Mouse (Mus musculus) frontal cortex, postnatal 25 days (tissue): ENCODE measurements around the gene Ccdc116.
"Not testable (repeated sequence)": the region's sequence is repeated elsewhere in the genome, so short reads cannot be mapped to it uniquely, and the experiment has no call there.

Experiments used
- DNase-seq, 2 experiments: peaks; one replicate each; pipeline ENCODE4 v3.0.0; 2022; ENCODE audit warnings: low spot score in 2 of 2

The Ccdc116 gene

DNA sequence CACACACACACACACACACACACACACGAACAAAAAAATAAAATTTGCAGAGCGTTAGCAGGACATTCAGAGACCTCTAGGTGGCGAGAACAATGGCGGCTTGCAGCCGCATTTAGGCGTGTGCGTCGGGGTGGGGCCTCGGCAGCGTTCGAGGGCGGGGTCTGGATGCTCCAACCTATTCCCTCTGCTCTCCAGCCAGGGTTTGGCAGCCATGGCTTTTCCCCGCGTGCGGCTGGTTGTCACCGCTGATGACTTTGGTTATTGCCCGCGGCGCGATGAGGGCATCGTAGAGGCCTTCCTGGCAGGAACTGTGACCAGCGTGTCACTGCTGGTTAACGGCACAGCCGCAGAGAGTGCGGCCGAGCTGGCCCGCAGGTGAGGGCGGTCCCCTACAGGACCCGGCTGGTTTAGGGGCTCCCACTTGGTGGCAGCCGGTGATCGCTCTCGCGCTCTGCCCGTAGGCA, at the start of gene Ccdc116:
Ccdc116 (minus strand) TSS at position 458 of the 464 bp plus-strand sequence.
- DNase-seq: peak; percentile 56 to 57

DNA sequence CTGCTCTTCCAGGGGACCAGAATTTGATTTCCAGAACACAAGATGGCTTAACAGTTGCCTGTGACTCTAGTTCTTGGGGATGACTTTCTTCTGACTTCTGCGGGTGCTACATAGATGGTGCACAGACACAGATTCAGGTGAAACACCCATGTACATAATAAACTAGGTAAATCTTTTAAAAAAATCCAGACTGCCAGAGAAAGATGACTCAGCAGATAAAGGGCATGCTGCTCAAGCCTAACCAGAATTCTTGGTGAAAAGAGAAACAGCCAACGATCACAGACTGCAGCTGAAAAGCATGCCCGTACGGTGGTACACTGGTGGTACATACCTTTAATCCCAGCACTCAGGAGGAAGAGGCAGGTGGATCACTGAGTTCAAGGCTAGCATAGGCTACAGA, 46.8 kb upstream of the Ccdc116 start:
- DNase-seq: no peak

DNA sequence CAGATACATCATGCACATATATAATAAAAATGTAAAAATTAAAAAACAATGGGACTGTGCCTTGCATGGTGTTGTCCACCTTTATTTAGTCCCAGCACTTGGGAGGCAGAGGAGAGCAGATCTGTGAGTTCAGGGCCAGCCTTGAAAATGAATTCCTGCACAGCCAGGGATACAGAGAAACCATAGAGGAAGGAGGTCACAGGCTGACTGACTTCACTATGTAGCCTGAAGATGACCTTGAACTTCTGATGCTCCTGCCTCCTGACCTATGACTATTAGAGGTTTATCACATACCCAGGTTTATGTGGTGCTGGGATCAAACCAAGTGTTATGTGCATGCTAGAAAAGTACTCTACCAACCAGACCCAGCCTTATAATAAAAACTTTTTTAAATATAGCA, 38.4 kb upstream of the Ccdc116 start:
- DNase-seq: no peak

DNA sequence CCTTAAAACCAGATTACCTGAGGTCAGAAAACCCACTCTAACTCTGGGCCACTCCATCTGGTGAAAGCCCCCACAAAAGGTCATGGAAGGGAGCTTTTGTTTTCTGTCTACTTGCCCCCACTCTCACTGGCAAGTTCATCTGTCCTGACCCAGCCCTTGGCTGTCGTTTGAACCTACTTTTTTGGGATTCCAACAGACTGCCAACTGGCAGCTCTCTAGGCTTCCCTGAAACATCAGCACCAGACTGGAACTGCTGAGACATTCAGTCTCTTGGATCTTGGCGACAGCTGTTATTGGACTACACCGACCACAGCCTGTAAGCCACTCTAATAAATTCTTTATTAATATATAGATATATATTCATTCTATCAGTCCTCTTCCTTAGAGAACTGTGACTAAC, 36.0 kb upstream of the Ccdc116 start:
- no peak for DNase-seq

DNA sequence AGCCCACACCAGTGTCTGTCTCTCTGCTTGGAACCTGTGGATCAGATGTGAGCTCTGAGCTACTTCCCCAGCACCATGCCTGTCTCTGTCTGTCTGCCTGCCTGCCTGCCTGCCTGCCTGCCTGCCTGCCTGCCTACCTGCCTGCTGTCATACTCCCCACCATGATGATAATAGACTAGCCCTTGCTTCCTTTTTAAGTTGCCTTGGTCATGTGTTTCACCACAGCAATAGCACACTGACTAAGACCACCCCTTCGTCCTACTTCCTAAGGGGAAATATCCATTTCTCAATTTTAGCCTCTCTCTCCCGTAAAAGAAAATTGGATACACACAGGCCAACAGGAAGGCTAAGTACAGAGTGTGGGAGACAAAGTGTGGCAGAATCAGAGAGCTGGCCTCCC, 35.1 kb upstream of the Ccdc116 start:
- no peak for DNase-seq

DNA sequence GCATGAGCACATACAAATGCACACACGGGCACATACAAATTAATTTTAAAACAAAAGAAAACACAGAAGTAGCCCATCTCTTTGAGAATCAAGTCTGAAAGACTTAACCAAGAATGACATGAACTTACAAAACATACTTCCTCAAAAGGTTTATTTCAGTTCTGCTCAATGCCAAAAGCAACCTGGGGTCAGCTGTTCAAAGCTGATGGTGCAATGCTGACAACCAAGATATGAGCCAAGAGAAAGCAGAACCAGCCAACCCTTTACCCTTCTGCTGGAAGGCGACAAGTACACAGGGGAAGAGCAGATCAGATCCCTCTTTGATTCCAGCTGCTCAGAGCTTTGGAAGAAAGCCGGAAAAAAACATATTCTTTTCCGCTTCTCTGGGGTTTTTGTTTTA, 34.4 kb upstream of the Ccdc116 start:
- DNase-seq: no peak

DNA sequence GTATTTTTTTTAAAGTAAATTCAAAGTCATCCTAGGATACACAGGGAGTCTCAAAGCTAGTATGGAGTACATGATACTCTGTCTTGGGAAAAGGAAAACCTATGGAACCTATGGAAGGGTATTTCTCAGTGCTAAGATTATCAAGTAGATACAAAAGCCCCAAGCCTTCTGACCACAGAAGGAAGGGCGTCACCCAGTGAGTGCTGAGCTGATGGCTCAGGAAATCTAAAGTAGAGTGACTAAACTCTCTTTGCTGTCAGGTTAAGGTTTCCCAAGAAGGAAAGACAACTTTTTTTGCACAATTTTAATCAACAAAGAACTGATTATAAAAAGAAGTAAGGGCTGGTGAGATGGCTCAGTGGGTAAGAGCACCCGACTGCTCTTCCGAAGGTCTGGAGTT, 32.7 kb upstream of the Ccdc116 start:
- DNase-seq: no peak

DNA sequence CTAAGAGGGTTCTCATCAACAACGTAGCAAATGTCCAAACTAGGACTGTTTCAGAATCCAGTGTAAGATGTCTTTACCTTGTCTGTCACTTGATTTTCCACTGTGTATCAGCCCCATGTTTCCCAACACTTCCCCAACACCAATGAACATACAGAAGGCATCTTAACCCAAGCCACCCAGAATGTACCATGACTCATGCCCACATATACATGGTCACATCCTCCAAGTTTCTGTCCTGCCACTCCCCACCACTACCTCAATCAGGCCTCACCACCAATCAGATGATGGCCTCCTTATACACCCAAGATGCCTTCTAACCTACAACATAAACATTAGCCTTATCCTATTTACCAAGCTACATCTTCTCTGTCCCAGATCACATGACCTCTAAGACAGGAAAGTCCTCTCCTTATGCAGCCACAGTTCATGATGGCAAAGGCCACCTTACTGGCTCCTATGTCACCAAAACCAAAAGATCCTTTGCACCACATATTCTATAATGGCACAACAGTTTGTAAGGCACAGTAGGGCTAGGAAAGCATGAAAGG, 30.7 kb upstream of the Ccdc116 start:
- DNase-seq: no peak

DNA sequence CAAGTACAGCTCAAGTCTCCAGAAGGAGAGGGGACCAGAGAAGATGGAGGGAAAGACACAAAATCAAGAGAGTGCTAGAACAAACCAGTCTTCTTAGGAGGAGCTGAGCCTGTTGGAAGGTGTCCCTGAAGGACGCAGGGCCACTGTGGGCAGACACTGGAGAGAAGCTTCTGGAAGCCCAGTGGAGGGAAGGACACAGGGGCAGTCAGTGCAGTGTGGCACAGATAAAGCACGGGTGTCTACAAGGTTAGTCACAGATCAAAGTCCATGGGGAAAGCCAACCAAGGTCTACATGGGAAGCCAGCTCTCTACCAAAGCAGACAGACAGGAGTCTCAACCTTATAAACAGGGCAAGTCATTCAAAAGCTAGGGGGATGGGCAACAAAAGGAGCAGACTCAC, 28.7 kb upstream of the Ccdc116 start:
- DNase-seq: no peak

DNA sequence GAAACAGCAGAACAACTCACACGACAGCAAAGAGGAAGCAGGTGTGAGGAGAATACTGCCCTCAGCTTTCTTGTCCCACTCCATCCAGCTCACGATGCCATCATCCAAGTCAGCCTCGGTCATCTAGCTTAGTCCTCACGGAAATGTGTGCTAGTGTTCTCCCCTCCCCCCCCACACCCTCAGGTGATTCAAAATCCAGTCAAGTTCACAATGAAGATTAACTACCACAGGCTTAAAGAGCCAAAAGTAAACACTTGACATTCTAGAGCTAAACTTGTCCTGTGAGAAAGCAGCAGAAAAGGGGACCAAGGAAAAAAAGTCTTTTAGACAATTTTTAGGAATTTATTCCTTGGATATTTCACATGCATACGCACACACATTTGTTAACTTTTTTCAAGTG, 21.0 kb upstream of the Ccdc116 start:
- DNase-seq: no peak

DNA sequence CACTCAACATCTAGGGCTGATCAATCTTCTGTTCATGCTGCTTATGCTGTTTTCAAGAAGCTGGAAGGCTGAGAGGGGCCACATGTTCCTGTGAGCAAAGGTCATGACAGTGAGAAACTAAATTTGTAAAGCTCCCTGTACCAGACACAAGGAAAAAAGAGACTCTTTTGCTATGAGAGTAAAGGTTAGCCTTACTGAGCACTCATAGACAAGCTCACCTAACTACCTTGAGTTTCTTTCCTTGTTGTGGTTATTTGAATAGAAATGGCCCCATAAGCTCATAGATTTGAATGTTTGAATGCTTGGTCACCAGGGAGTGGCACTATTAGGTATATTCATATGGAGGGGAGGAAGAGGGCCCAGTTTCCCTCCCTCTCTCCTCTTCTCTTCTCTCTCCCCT, 20.1 kb upstream of the Ccdc116 start:
- no peak for DNase-seq

DNA sequence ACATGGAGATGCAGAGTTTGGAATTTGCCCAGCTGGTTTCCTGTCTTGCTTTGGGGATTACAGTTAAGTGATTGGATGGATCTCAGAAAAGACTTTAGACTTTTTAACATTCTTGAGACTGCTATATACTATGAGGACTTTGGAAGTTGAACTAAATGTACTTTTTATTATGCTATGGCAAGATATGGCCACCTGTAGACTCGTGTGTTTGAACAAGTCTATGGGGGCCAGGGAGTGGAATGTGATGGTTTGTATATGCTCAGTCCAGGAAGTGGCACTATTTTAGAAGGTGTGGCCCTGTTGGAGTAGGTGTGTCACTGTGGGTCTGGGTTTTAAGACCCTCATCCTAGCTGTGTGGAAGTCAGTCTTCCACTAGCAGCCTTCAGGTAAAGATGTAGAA, 18.4 kb upstream of the Ccdc116 start:
- not testable (repeated sequence) for DNase-seq

DNA sequence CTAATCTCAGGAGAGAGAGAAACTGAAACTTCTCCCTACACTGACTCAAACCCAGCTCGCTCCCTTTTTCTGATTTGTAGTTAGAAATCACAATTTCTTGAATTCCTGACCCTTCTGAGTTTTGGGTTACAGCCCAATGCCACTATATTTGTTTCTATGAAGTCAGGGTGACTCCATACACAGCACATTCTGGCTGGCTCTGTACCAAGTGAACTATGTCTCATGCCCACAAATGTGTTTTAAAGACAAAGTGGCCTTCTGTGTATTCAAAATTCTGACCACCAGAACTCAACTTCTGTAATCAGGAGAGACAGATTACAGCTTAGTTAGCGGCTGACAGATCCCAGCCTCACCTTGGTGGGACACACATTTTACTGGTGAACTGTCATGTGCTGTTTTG, 7.3 kb upstream of the Ccdc116 start:
- no peak for DNase-seq

DNA sequence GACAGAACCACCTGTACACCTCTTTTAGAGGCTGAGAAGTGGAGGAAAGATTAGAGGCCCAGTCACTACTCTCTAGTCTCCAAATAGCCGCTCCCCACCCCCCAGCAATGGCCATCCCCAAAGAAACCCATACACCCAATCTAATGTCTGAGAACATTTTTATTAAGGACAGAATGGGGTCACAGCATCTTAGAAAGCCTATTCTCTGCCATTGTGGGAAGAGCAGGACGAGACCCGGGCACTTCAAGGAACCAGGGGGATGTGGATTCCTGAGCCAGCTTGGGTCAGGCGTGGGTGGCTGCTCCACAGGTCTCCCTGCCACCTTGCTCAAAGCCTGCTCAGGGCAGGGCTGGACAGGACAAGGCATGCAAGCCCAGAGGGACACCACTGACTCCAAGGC, 4.8 kb upstream of the Ccdc116 start:
- no peak for DNase-seq

DNA sequence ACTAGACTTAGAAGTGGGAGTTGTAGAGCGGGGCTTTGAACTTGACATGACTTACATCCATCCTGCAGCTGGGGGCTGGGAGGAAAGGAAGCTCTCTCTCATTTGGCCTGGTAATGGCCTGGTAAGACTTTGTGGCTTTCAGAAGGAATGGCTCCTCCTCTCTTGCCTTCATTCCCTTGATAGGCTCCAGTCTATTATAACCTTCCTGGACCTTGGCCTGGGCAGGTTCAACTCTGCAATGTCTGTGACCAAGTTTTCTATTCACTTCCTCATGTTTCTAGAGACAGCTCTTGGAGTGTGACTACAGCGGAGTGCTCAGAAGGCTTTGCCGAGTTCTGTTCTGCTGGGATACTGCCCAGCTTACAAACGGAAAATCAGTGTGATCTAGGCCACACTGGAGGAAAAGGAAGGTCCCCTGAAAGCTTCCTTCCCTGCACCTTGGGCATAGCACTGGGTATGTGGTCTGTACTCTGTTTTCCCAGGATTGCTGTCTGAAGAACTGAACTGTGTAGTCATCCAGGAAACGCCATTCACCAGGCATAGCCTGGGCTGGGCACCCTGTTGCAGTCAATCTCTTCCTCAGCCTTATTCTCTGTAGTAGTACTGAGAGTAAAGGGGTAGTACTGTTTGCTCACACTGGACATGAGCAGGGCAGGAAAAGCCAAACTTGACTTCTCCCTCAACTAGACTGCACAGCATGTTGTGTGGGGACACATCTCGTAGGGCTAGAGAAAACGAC, 3.7 kb upstream of the Ccdc116 start:
- no peak for DNase-seq

DNA sequence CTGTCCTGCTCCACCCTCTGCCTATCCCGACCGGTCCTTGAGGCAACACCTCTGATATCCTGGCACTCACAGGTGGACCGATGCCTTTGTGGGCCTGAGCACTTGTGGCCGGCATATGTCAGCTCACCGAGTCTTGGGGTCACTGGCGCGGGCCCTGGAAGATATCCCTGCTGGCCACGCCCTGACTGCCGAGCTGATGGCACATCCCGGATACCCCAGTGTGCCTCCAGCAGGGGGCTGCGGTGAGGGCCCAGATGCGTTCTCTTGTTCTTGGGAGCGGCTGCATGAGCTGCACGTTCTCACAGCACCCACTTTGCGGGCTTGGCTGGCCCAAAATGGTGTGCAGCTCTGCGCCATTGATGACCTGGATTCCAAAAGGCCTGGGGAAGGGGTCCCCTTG, 1.1 kb upstream of the Ccdc116 start:
- DNase-seq: no peak

DNA sequence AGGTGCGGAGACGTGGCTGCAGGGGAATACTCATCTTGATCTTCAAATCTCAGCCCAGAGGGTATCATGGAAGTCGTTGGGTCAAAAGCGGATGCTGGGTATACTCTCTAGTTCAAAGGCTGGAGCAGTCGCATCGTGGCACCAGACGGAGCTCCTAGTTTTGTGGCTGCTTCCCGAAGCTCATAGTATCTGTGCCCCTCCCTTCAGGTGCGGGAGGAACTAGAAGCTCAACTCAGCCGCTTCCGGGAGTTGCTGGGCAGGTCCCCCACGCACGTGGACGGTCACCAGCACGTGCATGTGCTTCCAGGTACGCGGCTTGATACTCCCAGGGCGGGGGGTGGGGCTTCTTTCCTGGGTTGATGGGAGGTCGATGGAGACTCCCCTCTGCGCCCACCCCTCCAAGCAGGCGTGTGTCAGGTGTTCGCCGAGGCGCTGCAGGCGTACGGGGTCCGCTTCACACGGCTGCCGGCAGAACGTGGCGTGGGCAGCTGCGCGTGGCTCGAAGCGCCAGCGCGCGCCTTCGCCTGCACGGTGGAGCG, 431 bp upstream of the Ccdc116 start:
- no peak for DNase-seq

DNA sequence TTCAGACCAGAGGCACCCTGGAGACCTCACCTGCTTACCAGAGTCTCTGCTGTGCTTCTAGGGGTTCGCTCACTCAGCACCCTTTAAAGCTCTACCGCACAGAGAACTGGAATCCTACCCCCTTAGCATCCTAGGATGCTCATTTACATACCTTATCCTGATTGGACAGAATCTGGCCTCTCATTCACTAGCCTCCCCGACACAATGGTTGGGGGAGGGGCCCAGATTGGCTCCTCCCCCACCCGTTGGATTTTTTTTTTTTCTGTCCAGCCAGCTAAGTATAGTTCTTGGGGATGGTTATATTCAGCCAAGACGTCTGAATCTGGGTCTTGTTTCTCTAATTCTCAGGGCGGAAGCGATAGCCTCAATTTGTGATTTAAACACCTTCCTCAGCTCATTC, 2.7 kb downstream of the Ccdc116 start, which contains the start of gene Ydjc:
Ydjc (plus strand) TSS at position 283 of the 400 bp plus-strand sequence.
- no peak for DNase-seq

DNA sequence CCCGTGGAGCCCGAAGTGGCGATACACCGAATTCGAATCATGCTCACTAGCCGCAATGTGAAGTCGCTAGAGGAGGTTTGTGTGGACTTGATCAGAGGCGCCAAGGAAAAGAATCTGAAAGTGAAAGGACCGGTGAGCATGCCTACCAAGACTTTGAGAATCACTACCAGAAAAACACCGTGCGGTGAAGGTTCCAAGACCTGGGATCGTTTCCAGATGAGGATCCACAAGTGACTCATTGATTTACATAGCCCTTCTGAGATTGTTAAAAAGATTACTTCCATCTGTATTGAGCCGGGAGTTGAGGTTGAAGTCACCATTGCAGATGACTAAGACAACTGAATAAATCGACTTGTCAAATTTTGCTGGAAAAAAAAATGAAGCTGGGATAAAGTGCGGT, 9.7 kb downstream of the Ccdc116 start:
- DNase-seq: no peak

DNA sequence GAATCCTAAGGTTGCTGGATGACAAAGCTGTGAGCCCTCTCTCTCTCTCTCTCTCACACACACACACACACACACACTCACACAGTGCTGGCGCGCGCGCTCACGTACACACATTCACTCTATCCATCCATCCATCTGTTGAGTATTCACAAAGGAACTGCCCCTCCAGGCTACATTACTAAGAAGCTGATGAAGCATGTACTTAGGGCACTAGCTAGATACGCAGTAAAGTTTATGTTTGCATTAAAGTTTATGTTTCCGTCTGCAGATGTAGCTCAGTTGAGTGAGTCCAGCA, 14.2 kb downstream of the Ccdc116 start:
- no peak for DNase-seq

DNA sequence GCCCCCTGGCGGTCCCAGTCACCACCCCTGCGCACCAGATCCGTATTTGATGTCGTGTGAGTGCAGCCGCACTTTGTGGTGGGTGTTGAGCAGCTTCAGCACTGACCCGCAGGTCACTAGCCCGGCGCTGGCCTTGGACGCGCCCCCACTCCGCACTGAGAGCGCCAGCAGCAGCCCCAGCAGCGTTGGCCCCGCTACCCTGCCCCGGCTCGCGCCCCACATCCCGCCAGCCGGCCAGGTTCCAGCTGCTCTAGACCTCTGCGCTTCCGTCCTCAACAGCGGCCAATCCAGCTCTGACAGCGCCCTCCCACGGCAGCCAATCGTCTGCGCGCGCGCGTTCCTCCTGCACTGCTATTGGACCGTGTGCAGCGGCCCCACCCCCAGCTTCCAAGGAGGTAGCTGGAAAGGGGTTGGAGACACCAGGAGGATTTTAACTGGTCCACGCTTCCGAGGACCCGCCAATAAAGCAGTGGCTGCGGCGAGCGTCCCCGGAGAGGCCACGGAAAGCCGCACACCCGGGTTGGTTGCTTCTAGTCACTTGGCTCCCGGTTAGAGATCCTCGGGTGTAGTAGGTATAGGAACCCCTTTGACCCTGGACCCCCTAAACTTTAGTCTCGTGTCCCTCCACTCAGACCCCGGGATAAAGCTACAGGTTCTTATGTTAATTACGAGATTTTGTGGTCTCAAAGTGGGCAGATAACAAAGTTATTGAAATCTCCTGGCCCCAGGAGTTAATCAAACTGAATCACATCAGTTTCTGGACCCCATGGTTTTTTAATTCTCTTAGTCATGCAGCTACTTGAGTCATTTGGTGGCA, 14.7 kb downstream of the Ccdc116 start, which contains the start of gene Sdf2l1:
Sdf2l1 (minus strand) TSS at position 295 of the 817 bp plus-strand sequence.
- DNase-seq: peak; percentile 96 to 97

DNA sequence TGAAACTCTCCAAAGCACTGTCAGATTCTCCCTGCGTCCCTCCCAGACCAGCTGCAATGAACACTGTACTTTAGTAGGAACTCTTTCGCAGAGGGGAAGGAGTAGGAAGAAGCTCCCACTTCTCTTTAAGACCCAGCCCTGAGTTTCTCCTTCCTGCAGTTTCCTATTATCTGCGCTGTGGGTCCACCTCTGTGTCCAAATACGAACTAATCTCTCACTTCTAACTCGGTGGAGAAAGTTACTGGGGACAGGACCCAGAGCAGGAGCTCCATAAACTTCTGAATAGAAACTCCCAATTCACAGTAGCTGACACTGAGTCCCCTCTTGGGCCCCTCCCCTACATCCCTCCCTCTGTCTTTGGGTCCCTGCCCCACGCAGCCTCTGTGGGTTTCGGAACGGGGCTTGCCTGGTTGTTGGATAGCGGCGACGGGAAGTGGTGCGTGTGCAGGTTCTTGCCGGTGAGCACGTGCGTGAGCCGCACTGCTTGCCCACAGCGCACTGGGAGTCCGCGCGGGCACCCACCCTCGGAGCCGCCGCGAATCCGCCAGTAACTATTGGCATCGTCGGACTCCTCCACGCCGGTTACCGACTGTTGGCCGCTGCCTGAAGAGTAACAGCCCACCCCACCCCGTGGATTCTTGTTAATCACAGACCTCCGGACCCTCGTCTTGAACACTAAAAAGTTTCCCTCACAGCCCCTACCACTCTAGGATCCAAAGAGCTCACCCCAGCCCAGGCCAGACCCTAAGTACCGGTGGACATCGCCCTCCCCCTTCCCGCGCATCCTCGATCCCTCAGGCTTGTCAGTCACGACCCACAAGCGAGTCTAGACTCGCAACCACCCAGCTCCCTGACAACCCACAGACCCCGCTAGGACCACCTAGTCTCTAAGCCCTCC, 15.6 kb downstream of the Ccdc116 start:
- DNase-seq: no peak
